Mouse (Mus musculus) ES-E14 (cell line): ENCODE measurements around the gene Trim9.

Source experiments
- CHD2 ChIP-seq: IDR thresholded peaks from 2 replicates; pipeline ENCODE4 v1.6.1; 2014; ENCODE audit warnings: mild to moderate bottlenecking, low read depth, low read length, inconsistent platforms
- HCFC1 ChIP-seq: IDR thresholded peaks from 2 replicates; pipeline ENCODE4 v1.6.1; 2012; ENCODE audit warnings: low read length, inconsistent platforms, borderline replicate concordance; ENCODE audit not compliant: insufficient read depth
- ZC3H11A ChIP-seq: IDR thresholded peaks from 2 replicates; pipeline ENCODE4 v1.6.1; 2012; ENCODE audit warnings: low read depth, mild to moderate bottlenecking, inconsistent platforms, low read length, borderline replicate concordance
- ZNF384 ChIP-seq: IDR thresholded peaks from 2 replicates; pipeline ENCODE4 v1.6.1; 2012; ENCODE audit warnings: low read depth, low read length, inconsistent platforms

DNA sequence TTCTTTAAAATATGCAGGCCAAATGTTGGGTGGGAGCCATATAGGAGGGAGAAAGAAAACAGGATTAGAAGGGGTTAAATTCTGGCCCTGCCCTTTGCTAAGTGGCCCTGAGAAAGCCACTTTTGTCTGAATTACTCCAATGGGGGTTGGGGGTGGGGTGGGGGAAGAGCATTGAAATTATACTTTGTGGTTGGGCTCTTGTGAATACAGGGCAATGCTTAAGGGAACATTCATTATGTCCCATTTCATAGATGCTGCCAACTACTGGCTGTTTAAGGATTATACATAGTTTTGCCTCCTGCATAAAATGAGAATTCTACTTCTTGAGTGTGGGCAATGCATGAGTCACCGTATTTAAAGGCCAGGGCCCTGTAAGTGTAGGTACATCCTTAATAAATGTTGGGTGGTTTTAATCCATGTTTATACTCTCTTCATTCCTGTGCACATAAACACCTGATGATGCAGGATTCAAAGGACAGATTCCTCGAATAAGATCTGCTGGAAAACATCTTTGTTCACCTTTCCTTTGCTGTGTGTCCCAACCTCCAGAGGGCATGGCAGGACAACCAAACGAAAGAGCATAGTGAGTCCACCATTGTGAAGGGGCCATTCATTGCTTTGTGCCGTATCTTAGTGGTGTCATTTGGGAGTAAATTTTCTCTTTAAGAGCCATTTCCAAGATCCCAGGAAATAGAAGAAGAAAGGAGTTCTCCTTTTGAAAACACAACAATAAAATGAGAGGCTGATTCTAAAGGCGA lies 53.3 kb downstream of the Trim9 start:
- TF ChIP-seq ZC3H11A (no peak), HCFC1 (no peak), ZNF384 (no peak), CHD2 (no peak)
